Mouse (Mus musculus): ENCODE results near the gene Wdr90. TPM values are rescaled to one million over a fixed set of nuclear protein-coding genes. Genes with fewer than 3 reads are reported as not detected.

Gene Wdr90
- total and polyA plus RNA-seq, 3 experiments = 1.2 to 8.5 (median 1.3) TPM

- no peak for DNase-seq
- WGBS = 7% methylated on average over 7 of the region's 7 CpGs
- Histone ChIP-seq H3K79me2 (replicated peaks; ENCODE audit: control insufficient read depth, insufficient read depth, low read length) (peaks cover 3% of the 10 kb centered on the region), H3K4me1 (ENCODE audit: control insufficient read depth, insufficient read depth, low read length) (peaks cover 3% of the 10 kb centered on the region), H3K27me3 (ENCODE audit: control insufficient read depth, insufficient read depth, low read length) (no peaks in the 10 kb centered on the region), H3K36me3 (ENCODE audit: control insufficient read depth, insufficient read depth, low read length) (no peaks in the 10 kb centered on the region), H3K4me3 (peak overlapping the region; percentile 100), H3K27ac (peak overlapping the region; percentile 94), H3K9ac (ENCODE audit: low read depth, low read length) (peak overlapping the region; percentile 92)
- intact Hi-C loops (cut with DNase I) = loop anchor here (5.0 kb wide), 2 partner anchors 35 to 620 kb away; partner anchors contain the start of gene Stub1
- no peak for TF ChIP-seq POLR2A (IDR thresholded peaks at IDR 0.05; ENCODE audit: insufficient read depth, low read depth, low read length)
- TF ChIP-seq CTCF (IDR thresholded peaks at IDR 0.05) = no peak
These were observed 6.2 kb upstream of the Wdr90 start for GRCm38 (mm10) chr17:25867509-25867835.

DNA sequence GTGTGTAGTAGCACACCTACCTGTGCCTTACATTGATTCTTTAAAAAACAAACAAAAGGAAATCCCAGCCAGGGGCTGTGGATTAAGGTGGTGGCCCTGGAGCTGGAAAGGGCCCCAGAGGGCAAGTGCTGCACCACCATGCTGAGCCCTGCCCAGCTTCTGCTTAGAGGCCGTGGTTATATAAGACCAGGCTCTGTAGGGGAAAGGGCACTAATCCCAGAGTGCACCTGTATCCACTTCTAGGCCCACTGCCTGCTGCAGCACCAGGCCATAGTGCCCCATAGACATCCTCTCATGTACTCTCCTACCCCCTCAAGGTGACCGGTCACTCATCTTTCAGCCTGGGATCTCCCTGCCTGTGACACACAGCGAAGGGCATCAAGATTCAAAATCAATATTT lies 4.9 kb upstream of the Wdr90 start:
- intact Hi-C loops (cut with DNase I) = loop anchor here (5.0 kb wide), 2 partner anchors 34 to 621 kb away; partner anchors contain the start of gene Stub1
- 76% methylated on average over 3 of the region's 3 CpGs for WGBS
- DNase-seq = no peak
- Histone ChIP-seq H3K9ac (ENCODE audit: low read depth, low read length) (no peak overlapping the region), H3K27me3 (ENCODE audit: control insufficient read depth, insufficient read depth, low read length) (no peaks in the 10 kb centered on the region), H3K36me3 (ENCODE audit: control insufficient read depth, insufficient read depth, low read length) (no peaks in the 10 kb centered on the region), H3K4me1 (ENCODE audit: control insufficient read depth, insufficient read depth, low read length) (peaks cover 5% of the 10 kb centered on the region), H3K27ac (peak overlapping the region; percentile 36), H3K79me2 (replicated peaks; ENCODE audit: control insufficient read depth, insufficient read depth, low read length) (peaks cover 3% of the 10 kb centered on the region), H3K4me3 (peak overlapping the region; percentile 35)
- TF ChIP-seq CTCF (IDR thresholded peaks at IDR 0.05) (no peak), POLR2A (IDR thresholded peaks at IDR 0.05; ENCODE audit: insufficient read depth, low read depth, low read length) (peak; percentile 55; the same call in 1 of the 2 replicates), EP300 (IDR thresholded peaks at IDR 0.05; ENCODE audit: insufficient read depth, low read depth, low read length) (0 out of 2 replicates have a peak, but pooled peaks have one; percentile 58)

- Histone ChIP-seq H3K4me3 (peak overlapping the region; percentile 35; the same call in 1 of the 2 replicates), H3K27ac (peak overlapping the region; percentile 36; the same call in 1 of the 2 replicates)
These were observed 4.0 kb upstream of the Wdr90 start for GRCm38 (mm10) chr17:25865288-25865687.

DNA sequence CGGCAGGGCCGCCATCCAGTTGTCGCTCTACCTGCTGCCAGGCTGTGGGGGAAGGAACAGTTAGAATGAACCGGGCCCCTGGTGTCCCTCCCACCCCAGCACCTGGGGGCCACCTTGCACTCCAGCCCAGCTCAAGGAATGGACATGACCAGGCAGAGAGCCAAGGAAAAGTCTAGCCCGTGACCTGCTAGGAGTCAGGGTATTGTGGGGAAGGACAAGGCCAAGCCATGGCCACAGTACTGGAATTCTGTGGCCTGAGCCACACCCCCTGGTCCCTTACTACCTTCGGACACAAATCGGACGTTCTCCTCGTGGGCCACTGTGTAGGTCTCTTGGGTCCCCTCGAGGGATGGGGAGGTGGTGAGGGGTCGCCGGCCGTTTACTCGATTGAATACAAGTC lies 3.0 kb upstream of the Wdr90 start:
- no peak for DNase-seq
- Histone ChIP-seq H3K4me1 (ENCODE audit: control insufficient read depth, insufficient read depth, low read length) (peaks cover 5% of the 10 kb centered on the region), H3K36me3 (ENCODE audit: control insufficient read depth, insufficient read depth, low read length) (no peaks in the 10 kb centered on the region), H3K4me3 (no peak overlapping the region), H3K27me3 (ENCODE audit: control insufficient read depth, insufficient read depth, low read length) (no peaks in the 10 kb centered on the region), H3K79me2 (replicated peaks; ENCODE audit: control insufficient read depth, insufficient read depth, low read length) (peaks cover 3% of the 10 kb centered on the region), H3K9ac (ENCODE audit: low read depth, low read length) (no peak overlapping the region), H3K27ac (no peak overlapping the region)
- TF ChIP-seq EP300 (IDR thresholded peaks at IDR 0.05; ENCODE audit: insufficient read depth, low read depth, low read length) = no peak
- TF ChIP-seq CTCF (IDR thresholded peaks at IDR 0.05) = no peak
- no peak for TF ChIP-seq POLR2A (IDR thresholded peaks at IDR 0.05; ENCODE audit: insufficient read depth, low read depth, low read length)
- WGBS = 76% methylated on average over 14 of the region's 14 CpGs
- intact Hi-C loops (cut with DNase I) = no loop called here

More at GRCm38 (mm10) chr17:25865288-25865687, 4.0 kb upstream of the Wdr90 start:
- H3K27me3 ChIP-seq (ENCODE audit: control insufficient read depth, insufficient read depth, low read length) = no peaks in the 10 kb centered on the region
- H3K9ac ChIP-seq (ENCODE audit: low read depth, low read length) = peak overlapping the region; percentile 35
- peaks cover 3% of the 10 kb centered on the region for H3K79me2 ChIP-seq (replicated peaks; ENCODE audit: control insufficient read depth, insufficient read depth, low read length)
- TF ChIP-seq POLR2A (IDR thresholded peaks at IDR 0.05; ENCODE audit: insufficient read depth, low read depth, low read length) (no peak), EP300 (IDR thresholded peaks at IDR 0.05; ENCODE audit: insufficient read depth, low read depth, low read length) (no peak), CTCF (IDR thresholded peaks at IDR 0.05) (no peak)
- DNase-seq = no peak
- 80% methylated on average over 11 of the region's 11 CpGs for WGBS
- no peaks in the 10 kb centered on the region for H3K36me3 ChIP-seq (ENCODE audit: control insufficient read depth, insufficient read depth, low read length)
- peaks cover 5% of the 10 kb centered on the region for H3K4me1 ChIP-seq (ENCODE audit: control insufficient read depth, insufficient read depth, low read length)
- intact Hi-C loops (cut with DNase I) = loop anchor here (5.0 kb wide), 2 partner anchors 33 to 622 kb away; partner anchors contain the start of gene Stub1

DNA sequence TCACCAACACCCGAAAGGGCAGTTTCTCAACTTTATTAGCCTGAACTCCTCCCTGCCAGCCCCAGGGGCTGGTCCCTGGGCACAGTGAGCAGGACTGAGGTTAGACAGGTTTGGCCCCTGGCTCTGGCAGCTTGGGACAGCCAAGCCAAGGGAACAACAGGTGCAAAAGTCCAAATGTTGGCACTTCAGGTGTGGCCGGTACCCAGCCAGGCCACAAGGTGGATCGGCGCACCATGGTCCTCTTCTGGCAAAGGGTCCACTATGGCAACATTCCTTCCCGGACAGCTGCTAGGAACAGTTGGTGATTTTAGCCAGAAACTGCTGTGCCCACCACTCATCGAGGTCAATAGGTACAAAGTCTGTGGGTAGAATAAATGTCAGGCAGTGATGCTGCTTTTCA lies 2.4 kb upstream of the Wdr90 start:
- no peak for DNase-seq
- TF ChIP-seq EP300 (IDR thresholded peaks at IDR 0.05; ENCODE audit: insufficient read depth, low read depth, low read length) (no peak), CTCF (IDR thresholded peaks at IDR 0.05) (no peak), POLR2A (IDR thresholded peaks at IDR 0.05; ENCODE audit: insufficient read depth, low read depth, low read length) (no peak)
- peaks cover 2% of the 10 kb centered on the region for H3K4me1 ChIP-seq (ENCODE audit: control insufficient read depth, insufficient read depth, low read length)
- intact Hi-C loops (cut with DNase I) = no loop called here
- H3K4me3 ChIP-seq = no peak overlapping the region
- no peak overlapping the region for H3K9ac ChIP-seq (ENCODE audit: low read depth, low read length)
- H3K79me2 ChIP-seq (replicated peaks; ENCODE audit: control insufficient read depth, insufficient read depth, low read length) = peaks cover 3% of the 10 kb centered on the region
- no peak overlapping the region for H3K27ac ChIP-seq
- H3K27me3 ChIP-seq (ENCODE audit: control insufficient read depth, insufficient read depth, low read length) = no peaks in the 10 kb centered on the region
- WGBS = 80% methylated on average over 6 of the region's 6 CpGs
- no peaks in the 10 kb centered on the region for H3K36me3 ChIP-seq (ENCODE audit: control insufficient read depth, insufficient read depth, low read length)

GRCm38 (mm10) chr17:25861704-25862612 lies 657 bp upstream of the Wdr90 start:
- no peaks in the 10 kb centered on the region for H3K36me3 ChIP-seq (ENCODE audit: control insufficient read depth, insufficient read depth, low read length)
- peaks cover 1% of the 10 kb centered on the region; the same call in 1 of the 2 replicates for H3K4me1 ChIP-seq (ENCODE audit: control insufficient read depth, insufficient read depth, low read length)
- intact Hi-C loops (cut with DNase I) = no loop called here
- 17% methylated on average over 6 of the region's 6 CpGs for WGBS
- peak overlapping the region; percentile 91 for H3K27ac ChIP-seq
- no peak for DNase-seq
- TF ChIP-seq CTCF (IDR thresholded peaks at IDR 0.05) = no peak
- peaks cover 3% of the 10 kb centered on the region for H3K79me2 ChIP-seq (replicated peaks; ENCODE audit: control insufficient read depth, insufficient read depth, low read length)
- no peaks in the 10 kb centered on the region for H3K27me3 ChIP-seq (ENCODE audit: control insufficient read depth, insufficient read depth, low read length)
- peak overlapping the region; percentile 79 for H3K9ac ChIP-seq (ENCODE audit: low read depth, low read length)
- H3K4me3 ChIP-seq = peak overlapping the region; percentile 63

All from heart, adult 2 months (tissue).